Mouse (Mus musculus) gastrocnemius, postnatal 14 days (tissue): ENCODE data around the gene Wdfy4. TPM values are rescaled to one million over a fixed set of nuclear protein-coding genes. Genes with fewer than 3 reads are reported as not detected.

ENCODE experiments used
- DNase-seq: peaks from one replicate; pipeline ENCODE4 v3.0.0; 2021; ENCODE audit warnings: mixed read lengths
- intact Hi-C: fragments of 180-260 bp; cut with DNase I; formaldehyde crosslinking; loops from one replicate; pipeline ENCODE4 v1.15.1; 2025; ENCODE audit warnings: low total_unique reads
- total RNA-seq, 2 experiments: library from RNA; stranded (reverse); gene quantifications; 2 replicates each; pipeline ENCODE4 v1.2.3; 2021

The Wdfy4 gene
- total RNA-seq, 2 experiments from 2014 or later, result 1.0 to 2.1 TPM

DNA sequence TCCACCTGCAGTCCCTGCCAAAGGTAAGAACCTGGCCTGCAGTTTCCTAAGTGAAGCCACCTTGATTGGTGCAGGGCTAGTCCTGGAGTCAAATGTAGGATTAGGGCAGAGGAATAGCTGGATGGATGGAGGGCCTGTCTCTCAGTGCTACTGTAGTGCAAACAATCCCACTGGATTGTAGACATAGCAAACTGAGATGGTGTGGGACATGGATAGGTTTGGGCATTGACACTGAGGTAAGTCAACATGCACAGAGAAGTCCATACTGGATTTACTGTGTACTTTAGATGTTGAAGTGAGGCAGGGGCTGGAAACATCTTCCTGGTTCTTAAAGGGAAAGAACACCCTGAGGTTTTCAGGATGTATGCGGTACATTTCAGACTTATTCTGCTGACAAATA lies 267.4 kb downstream of the Wdfy4 start:
- intact Hi-C loops, result no loop called here
- DNase-seq, result no peak

DNA sequence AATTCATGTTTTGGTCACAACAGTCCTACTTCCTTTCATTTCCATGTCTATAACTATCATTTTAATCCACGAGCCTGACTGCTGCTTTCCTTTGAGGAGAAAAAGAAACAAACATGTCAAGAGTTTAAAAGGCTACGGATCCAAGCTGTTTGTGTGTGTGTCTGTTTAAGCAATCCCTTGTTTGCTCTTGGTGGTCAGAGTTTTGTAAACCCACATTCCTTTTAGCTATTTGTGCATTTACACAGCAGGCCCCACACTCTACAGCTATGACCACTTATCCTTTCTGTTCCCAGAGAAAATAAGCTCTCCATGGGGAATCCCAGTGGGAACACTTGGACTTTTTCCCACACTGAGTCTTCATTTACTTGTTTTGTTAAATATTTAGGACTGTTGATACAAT lies 269.9 kb downstream of the Wdfy4 start:
- no peak for DNase-seq
- intact Hi-C loops, result no loop called here

DNA sequence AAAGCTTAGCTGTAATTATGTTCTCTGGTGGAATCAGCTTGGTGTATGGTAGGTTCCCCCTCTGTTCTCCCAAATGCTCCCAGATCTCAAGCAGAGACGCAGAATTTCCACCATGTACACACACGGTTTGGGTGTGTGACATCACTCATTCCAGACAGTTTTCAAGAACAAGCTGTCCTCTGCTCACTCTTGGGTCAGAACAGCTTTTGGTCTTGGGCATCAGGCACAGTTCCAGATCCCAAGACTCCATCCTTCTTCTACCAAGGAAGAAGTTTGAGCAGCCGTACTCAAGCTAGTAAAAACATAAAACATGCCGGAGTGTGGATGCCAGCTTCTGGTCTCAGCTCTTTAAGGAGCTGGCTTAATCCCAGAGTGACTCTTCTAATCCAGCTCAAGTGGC lies 274.1 kb downstream of the Wdfy4 start:
- no peak for DNase-seq
- intact Hi-C loops, result no loop called here

Other genes with a start within 250 kb of the Wdfy4 start
- not detected for gene Lrrc18, start 194.1 kb downstream of the Wdfy4 start, total RNA-seq
- 1 to 10 TPM in 1 of 2 experiments, under 1 TPM in 1; 0.86 to 2.1 TPM for gene Arhgap22, start 28.5 kb upstream of the Wdfy4 start, total RNA-seq